Mouse (Mus musculus): Measurements from ENCODE around the gene Eif1ad.

DNA sequence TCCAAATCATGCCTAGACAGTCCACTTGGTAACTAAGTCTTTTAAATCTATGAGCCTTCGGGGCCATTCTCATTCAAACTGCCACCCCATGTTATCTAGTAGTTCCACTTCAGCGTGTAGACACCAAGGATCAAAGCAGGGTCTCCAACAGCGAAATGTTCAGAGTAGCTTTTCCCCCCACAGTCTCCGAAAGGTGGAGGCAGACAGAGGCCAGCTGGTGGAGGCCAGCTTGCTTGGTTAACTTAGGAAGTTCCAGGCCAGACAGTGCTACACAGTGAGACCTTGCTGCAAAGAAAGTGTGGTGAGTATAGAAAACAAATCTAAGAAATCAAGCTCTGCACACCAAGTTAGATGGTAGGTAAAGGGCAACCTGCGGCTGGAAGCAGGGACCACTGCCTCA lies 44.1 kb downstream of the Eif1ad start:
- no peak for TF ChIP-seq POLR2A (IDR thresholded peaks at IDR 0.05; ENCODE audit: borderline replicate concordance, low read depth, low read length)
- TF ChIP-seq CTCF (IDR thresholded peaks at IDR 0.05; ENCODE audit: low read depth, low read length): no peak
